Mouse (Mus musculus): ENCODE measurements around the gene Mre11a. TPM values are rescaled to one million over a fixed set of nuclear protein-coding genes. Genes with fewer than 3 reads are reported as not detected.
"Not testable (repeated sequence)": the region's sequence is repeated elsewhere in the genome, so short reads cannot be mapped to it uniquely, and the experiment has no call there.

Gene Mre11a
- total RNA-seq, 4 experiments from 2014 or later: 14.6 to 19.7 (median 16.2) TPM

- no peak for DNase-seq (ENCODE audit: low spot score in 2 of 2)
Measured at GRCm38 (mm10) chr9:14868326-14868725, 83.9 kb downstream of the Mre11a start.

GRCm38 (mm10) chr9:14870377-14870776, 85.9 kb downstream of the Mre11a start:
- DNase-seq (ENCODE audit: low spot score in 2 of 2): no peak

DNA sequence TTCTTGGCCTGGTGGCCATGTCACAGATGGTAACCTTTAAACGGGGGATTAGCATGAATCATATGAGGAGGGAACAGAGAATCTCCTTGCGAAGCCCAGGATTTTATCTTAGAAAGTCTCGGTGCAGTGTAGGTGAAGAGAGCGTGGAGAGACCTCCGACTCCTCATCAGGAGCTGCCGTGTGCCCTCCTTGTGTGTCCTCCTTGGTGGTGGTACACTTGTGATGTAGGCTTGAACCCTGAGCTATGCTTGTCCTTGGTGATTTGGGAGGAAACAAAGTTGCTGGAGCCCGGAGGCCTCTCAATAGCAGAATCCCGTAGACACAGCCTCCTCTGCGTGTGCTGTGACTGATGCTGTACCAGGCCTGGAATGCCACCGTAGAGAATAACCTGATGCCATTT, 86.3 kb downstream of the Mre11a start:
- DNase-seq (ENCODE audit: low spot score in 2 of 2): no peak

DNA sequence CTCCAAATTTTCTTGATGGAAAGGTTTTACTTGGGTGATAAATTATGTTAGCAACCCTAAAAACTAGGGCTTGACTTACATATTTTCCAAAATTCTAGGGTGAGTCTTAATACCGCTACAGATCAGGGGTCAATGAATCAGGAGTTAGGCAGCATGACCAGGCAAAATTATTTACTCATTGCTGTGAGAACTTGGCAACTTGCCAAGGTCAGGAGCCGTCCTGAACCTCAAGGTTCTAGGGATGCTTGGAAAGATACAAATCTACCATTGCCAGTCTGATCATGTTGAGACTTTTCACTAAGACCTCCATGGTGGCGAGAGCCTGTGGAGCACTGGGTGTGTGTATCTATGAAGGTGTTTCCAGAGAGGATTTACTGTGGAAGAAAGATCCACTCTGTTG, 87.1 kb downstream of the Mre11a start:
- DNase-seq (ENCODE audit: low spot score in 2 of 2): no peak

- DNase-seq (ENCODE audit: low spot score in 2 of 2): no peak
Measured at GRCm38 (mm10) chr9:14872181-14872930, 87.9 kb downstream of the Mre11a start.

- no peak for DNase-seq (ENCODE audit: low spot score in 2 of 2)
Measured at GRCm38 (mm10) chr9:14875743-14876507, 91.5 kb downstream of the Mre11a start.

DNA sequence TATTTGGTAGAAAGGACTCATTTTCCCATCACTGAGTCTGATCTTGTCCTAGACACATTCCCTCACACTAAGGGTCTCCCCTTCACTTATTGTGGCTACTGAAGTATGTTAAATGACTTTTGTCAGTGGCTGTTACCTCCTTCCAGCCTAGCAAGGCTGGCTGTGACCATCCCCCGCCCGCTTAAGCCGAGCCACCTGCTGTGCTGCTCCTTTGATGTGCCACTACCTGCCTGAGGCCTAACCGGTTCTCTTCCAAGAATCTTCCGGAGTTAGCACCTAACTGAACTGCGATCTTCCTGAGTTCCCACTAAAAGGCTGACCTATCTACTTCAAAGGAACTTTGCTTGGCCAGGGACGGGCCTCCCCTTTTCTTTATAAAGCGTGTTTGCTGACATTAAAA, 92.1 kb downstream of the Mre11a start:
- not testable (repeated sequence) for DNase-seq (ENCODE audit: low spot score in 2 of 2)

DNA sequence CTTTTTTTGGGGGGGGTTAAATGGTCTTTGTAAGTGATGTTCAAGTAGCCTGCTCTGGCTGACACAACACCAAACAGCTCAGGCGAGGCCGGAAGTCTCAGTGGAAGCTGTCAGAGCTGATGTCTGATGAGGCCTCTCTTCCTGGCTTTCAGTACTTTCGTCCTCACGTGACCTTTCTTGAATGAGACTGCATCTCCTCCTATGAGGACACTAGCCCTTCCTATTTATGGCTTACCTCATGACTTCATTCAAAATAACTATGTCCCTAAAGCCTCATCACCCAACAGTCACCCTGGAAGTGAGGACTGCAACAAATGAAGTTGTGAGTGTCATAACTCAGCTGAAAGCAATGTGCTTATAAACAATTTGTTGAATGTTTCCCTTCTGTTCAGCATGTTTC, 100.2 kb downstream of the Mre11a start:
- no peak for DNase-seq (ENCODE audit: low spot score in 2 of 2)

DNA sequence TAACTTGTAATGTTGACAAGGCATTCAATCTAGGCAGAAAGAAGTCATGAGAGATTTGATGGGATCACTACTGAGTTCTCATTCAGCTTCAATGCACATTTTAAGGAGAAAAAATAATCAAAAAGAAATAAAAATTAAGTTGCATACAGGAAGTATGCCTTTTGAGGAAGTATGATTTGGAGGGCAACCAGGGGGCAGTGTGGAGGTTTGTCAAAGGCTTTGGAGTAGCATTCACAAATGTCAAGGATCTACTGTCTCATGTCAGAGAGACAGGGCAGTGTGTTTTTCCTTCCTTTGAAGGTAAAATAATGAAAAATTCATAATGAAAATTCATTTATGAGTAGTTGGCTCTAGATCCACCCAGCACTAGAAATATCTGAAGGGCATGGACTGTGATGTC, 100.7 kb downstream of the Mre11a start:
- DNase-seq (ENCODE audit: low spot score in 2 of 2): no peak

DNA sequence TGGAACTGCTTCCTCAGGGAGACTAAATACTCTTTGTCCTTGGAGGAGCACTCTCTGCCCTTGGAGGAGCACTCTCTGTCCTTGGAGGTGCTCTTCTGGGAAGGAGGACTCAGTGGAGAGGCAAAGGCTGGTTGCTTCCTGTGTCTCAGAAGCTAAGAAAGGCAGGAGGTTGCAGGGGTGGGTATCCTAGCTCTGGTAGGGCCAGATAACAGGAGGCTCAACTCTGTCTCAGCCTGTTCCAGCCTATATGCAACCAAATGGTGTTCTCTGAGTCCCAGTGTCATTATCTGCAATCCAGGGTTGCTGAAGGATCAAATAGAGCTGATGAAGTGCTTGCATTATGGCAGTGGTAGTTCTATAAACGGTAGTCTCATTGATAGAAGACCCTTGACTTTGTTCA, 101.5 kb downstream of the Mre11a start:
- DNase-seq (ENCODE audit: low spot score in 2 of 2): no peak

Other genes starting within 250 kb of the Mre11a start
- 10 to 100 TPM; 19.7 to 25.3 (median 21.9) TPM for gene Amotl1, start 139.6 kb upstream of the Mre11a start, total RNA-seq (2022)
- not detected for gene Piwil4, start 43.9 kb upstream of the Mre11a start, total RNA-seq (2022)
- gene Fut4, start 32.3 kb upstream of the Mre11a start, total RNA-seq (2022): under 1 TPM; 0.15 to 0.32 (median 0.21) TPM
- under 1 TPM in 1 of 4 experiments, not detected in 3; 0.59 TPM for gene 1700012B09Rik, start 13.6 kb upstream of the Mre11a start, total RNA-seq (2022)
- gene Ankrd49, start 202 bp downstream of the Mre11a start, total RNA-seq (2022): 10 to 100 TPM; 13.2 to 15.8 (median 13.7) TPM
- gene Gpr83, start 75.6 kb downstream of the Mre11a start, total RNA-seq (2022): 10 to 100 TPM; 29.1 to 36.2 (median 31.5) TPM
- gene Izumo1r, start 119.3 kb downstream of the Mre11a start, total RNA-seq (2022): not detected